ENCODE assay signal across 27 mouse cellular contexts in the genomic region with DNA sequence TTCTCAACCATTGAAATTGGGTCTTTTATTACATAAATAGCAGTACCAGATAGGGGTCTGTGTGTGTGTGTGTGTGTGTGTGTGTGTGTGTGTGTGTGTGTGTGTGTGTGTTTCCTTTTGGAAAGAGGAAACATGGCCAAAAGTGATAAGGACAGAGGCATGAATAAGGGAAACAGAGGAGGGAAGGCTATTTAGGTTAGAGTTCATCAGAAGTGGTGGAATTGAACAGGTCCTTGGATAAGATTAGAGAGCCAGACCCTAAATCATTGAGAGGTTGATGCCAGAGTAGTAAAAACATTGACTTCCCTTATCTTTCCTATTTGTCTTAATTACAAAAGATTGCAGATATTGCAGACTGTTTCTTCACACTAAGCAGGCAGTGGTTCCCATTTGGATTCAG.
DNase-seq lines count a peak whose midpoint lies in the region; ATAC-seq and TF ChIP-seq lines count a peak whose summit lies in the region.
"Had no signal": no experiment of that assay in that cellular context is flagged by ENCODE, and none has a peak within 500 bp of the region (broad histone marks: within the 10 kb centered on the region; RNA-seq: fewer than 3 reads in every experiment).

No protein-coding gene starts in this region.

- no peak for TF ChIP-seq CTCF in G1E (IDR thresholded peaks at IDR 0.05; ENCODE audit: low read depth, low read length)

- no peaks in the 10 kb centered on the region for H3K9me3 ChIP-seq in G1E (replicated peaks)
- H3K9me3 ChIP-seq in forebrain, embryonic 16.5 days (ENCODE audit: control insufficient read depth, low read length), result no peaks in the 10 kb centered on the region
- H3K9me3 ChIP-seq: embryonic facial prominence, embryonic 13.5 days; embryonic facial prominence, embryonic 15.5 days; forebrain, embryonic 10.5 days; forebrain, embryonic 12.5 days had no signal

- ATAC-seq in G1E (ENCODE audit: extremely low read depth, insufficient number of reproducible peaks, low FRiP score, poor library complexity, severe bottlenecking), result peak; percentile 49; the same call in 1 of the 2 replicates
- peak; percentile 51 to 53; a peak in 3 of 4 replicates for ATAC-seq in hematopoietic stem cell, adult 5-6 weeks (replicated peaks in 1 of 2; ENCODE audit: insufficient read depth in 1 of 2, low FRiP score in 2 of 2, low TSS enrichment in 1 of 2, low read depth in 1 of 2, poor library complexity in 2 of 2, severe bottlenecking in 2 of 2)
- no peak for ATAC-seq in forebrain, embryonic 16.5 days
- ATAC-seq: CD4-positive, CD25-positive, alpha-beta regulatory T cell, adult 4 months; forebrain, embryonic 14.5 days; forebrain, postnatal 0 days had no signal

- intact Hi-C loops in left cerebral cortex, postnatal 14 days (cut with DNase I), result no loop called here

- DNase-seq in 416B (ENCODE audit: low read depth) (peak; percentile 82), G1E (ENCODE audit: low spot score) (no peak), MEL-GATA-1-ER (ENCODE audit: extremely low read depth, low read depth) (peak; percentile 49)
- no peak for DNase-seq in spleen, postnatal 4 days (ENCODE audit: low spot score in 2 of 2)
- no peak for DNase-seq in kidney, adult 11 months
- DNase-seq in left cerebral cortex, postnatal 14 days (ENCODE audit: low spot score in 2 of 2), result no peak
- DNase-seq: adrenal gland, adult 2 months; adrenal gland, postnatal 10 days; adrenal gland, postnatal 25 days; B cell, adult 2 months; cerebellum, adult 11 months; cerebellum, adult 18-20 months; cerebellum, adult 8-10 months; cerebellum, adult 9-11 months; cerebellum, postnatal 14 days; cerebellum, postnatal 36 days; forebrain, postnatal 0 days had no signal

- H3K4me2 ChIP-seq in forebrain, embryonic 16.5 days (ENCODE audit: low read length), result no peak overlapping the region
- H3K4me2 ChIP-seq: embryonic facial prominence, embryonic 13.5 days; embryonic facial prominence, embryonic 15.5 days; forebrain, embryonic 12.5 days had no signal

- no peaks in the 10 kb centered on the region for H3K36me3 ChIP-seq in G1E (replicated peaks)
- no peaks in the 10 kb centered on the region for H3K36me3 ChIP-seq in forebrain, embryonic 16.5 days (ENCODE audit: control insufficient read depth, insufficient read depth)
- H3K36me3 ChIP-seq: embryonic facial prominence, embryonic 13.5 days; embryonic facial prominence, embryonic 15.5 days; forebrain, embryonic 10.5 days; forebrain, embryonic 12.5 days had no signal

- no peak overlapping the region for H3K4me3 ChIP-seq in G1E (ENCODE audit: low read depth, low read length)
- no peak overlapping the region for H3K4me3 ChIP-seq in forebrain, embryonic 16.5 days (replicated peaks; ENCODE audit: low read length)
- H3K4me3 ChIP-seq: embryonic facial prominence, embryonic 13.5 days; embryonic facial prominence, embryonic 15.5 days; erythroblast, embryonic 14.5 days; forebrain, embryonic 10.5 days; forebrain, embryonic 12.5 days had no signal

- no peaks in the 10 kb centered on the region for H3K27me3 ChIP-seq in G1E (ENCODE audit: insufficient read depth, low read length)
- no peaks in the 10 kb centered on the region for H3K27me3 ChIP-seq in forebrain, embryonic 16.5 days (replicated peaks; ENCODE audit: control insufficient read depth, insufficient read depth, low read length)
- H3K27me3 ChIP-seq: CH12.LX; embryonic facial prominence, embryonic 13.5 days; embryonic facial prominence, embryonic 15.5 days; forebrain, embryonic 12.5 days had no signal

- H3K9ac ChIP-seq in forebrain, embryonic 16.5 days (replicated peaks; ENCODE audit: low read depth, low read length), result no peak overlapping the region
- H3K9ac ChIP-seq: embryonic facial prominence, embryonic 13.5 days; embryonic facial prominence, embryonic 15.5 days; forebrain, embryonic 12.5 days; forebrain, postnatal 0 days had no signal

- H3K27ac ChIP-seq in forebrain, embryonic 16.5 days (ENCODE audit: low read length), result no peak overlapping the region
- H3K27ac ChIP-seq: embryonic facial prominence, embryonic 13.5 days; embryonic facial prominence, embryonic 15.5 days; forebrain, embryonic 10.5 days; forebrain, embryonic 12.5 days had no signal

- H3K4me1 ChIP-seq in G1E (ENCODE audit: insufficient read depth, low read depth, low read length), result peaks cover 3% of the 10 kb centered on the region; the same call in 1 of the 2 replicates
- 0 out of 2 replicates have a peak, but pooled peaks cover 2% of the 10 kb centered on the region for H3K4me1 ChIP-seq in forebrain, embryonic 16.5 days (replicated peaks; ENCODE audit: control insufficient read depth, insufficient read depth, low read length)
- H3K4me1 ChIP-seq: embryonic facial prominence, embryonic 13.5 days; embryonic facial prominence, embryonic 15.5 days; forebrain, embryonic 10.5 days; forebrain, embryonic 12.5 days had no signal

Comparison
In these comparisons a context has a peak if more than half of its experiments do, and no peak if none do; other contexts are left out.
1. DNase-seq: peak in 416B (single experiment) and MEL-GATA-1-ER (single experiment); none in G1E (single experiment), spleen, postnatal 4 days (0 of 2), kidney, adult 11 months (single experiment) and left cerebral cortex, postnatal 14 days (0 of 2).